Mouse (Mus musculus): ENCODE measurements around the gene Zcchc17.

GRCm38 (mm10) chr4:130282856-130283255 is 76.9 kb downstream of the Zcchc17 start:
- TF ChIP-seq CTCF (IDR thresholded peaks at IDR 0.05; ENCODE audit: borderline replicate concordance, insufficient read depth, low read depth, low read length) (no peak), POLR2A (IDR thresholded peaks at IDR 0.05; ENCODE audit: borderline replicate concordance, insufficient read depth, low read length) (no peak)

Data from cerebellum, adult 2 months (tissue).